Mouse (Mus musculus): Measurements from ENCODE around the gene Ccdc158. TPM values are rescaled to one million over a fixed set of nuclear protein-coding genes. Genes with fewer than 3 reads are reported as not detected.

Ccdc158 gene
- polyA plus RNA-seq (2014; fragmentation: Nextera tagmentation; extraction: Ambion mirVana), result 0.64 and 1.1 TPM in 2 replicates

DNA sequence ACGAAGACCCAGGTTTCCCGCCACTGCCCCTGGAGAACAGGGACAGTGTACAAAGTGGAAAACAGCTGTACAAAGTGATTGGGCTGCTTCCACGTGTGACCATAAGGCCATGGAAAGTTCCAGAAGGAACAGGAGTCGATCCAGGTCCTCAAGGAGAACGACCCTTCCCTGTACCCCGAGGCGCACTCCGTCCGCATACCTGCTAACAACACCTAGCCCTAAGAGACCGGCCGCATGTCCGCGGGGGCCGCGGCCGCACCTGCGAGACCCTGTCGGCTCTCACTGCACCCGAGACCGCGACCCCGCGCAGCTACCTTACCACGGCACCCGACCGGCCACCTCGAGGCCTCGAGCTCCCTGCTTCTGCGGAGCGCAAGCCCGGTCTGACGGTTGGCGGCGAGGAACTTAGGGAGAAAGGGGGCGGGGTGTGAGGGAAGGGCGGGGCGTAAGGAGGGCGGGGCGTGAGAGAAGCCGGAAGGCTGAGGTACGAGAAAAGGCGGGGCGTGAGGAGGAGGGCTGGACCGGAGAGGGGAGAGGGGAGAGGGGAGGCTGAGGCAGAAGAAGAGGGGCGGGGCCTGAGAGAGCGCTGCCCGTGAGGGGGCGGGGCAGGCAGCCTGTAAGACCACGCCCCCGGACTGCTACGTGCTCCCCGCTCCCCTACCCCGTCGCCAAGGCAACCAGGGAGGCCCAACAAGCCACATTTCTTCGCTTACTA lies at the start of gene Ccdc158:
Gene Ccdc158, minus strand, starts transcription at position 413 of the 715 bp plus-strand sequence.
- no peaks in the 10 kb centered on the region for H3K9me3 ChIP-seq (ENCODE audit: control insufficient read depth, low read length)
- H3K9ac ChIP-seq (ENCODE audit: low read depth, low read length), result peak within 1 kb of the TSS; percentile 32; the same call in 1 of the 2 replicates
- H3K27ac ChIP-seq (ENCODE audit: low read depth, low read length), result no peak within 1 kb of the TSS
- 11% methylated on average over 55 of the region's 55 CpGs for WGBS
- 0 out of 2 replicates have a peak, but pooled peaks cover 12% of the 10 kb centered on the region for H3K4me1 ChIP-seq (ENCODE audit: control insufficient read depth, insufficient read depth, low read length)
- H3K36me3 ChIP-seq (ENCODE audit: control insufficient read depth, insufficient read depth, low read length), result no peaks in the 10 kb centered on the region
- ATAC-seq (ENCODE audit: low FRiP score, low TSS enrichment), result peak; percentile 95
- H3K27me3 ChIP-seq (ENCODE audit: control insufficient read depth, insufficient read depth, low read length), result no peaks in the 10 kb centered on the region
- H3K4me2 ChIP-seq (replicated peaks; ENCODE audit: low read depth, low read length), result peak within 1 kb of the TSS; percentile 79
- H3K4me3 ChIP-seq (ENCODE audit: low read length), result peak within 1 kb of the TSS; percentile 44

DNA sequence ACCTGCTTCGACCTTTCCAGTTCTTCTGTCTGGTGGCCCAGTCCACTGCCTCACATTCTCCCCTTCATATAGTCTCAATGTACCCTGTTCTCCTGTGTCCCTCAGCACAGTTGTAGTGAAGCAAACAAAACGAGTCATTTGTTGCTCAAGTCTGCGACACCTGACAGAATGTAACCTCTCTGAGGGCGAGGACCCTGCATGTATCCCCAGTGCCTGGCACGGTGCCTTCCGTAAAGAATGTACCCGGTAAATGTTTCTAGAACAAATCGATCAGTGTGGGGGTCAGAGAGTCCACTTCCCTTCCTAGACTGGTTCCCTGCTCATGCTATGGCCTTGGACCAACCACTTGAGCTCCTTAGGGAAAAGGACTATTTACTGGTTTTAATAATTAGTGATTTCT lies 46.5 kb upstream of the Ccdc158 start:
- Histone ChIP-seq H3K27ac (ENCODE audit: low read depth, low read length) (no peak overlapping the region), H3K9me3 (ENCODE audit: control insufficient read depth, low read length) (no peaks in the 10 kb centered on the region), H3K4me3 (ENCODE audit: low read length) (no peak overlapping the region), H3K4me2 (replicated peaks; ENCODE audit: low read depth, low read length) (no peak overlapping the region), H3K36me3 (ENCODE audit: control insufficient read depth, insufficient read depth, low read length) (no peaks in the 10 kb centered on the region), H3K9ac (ENCODE audit: low read depth, low read length) (no peak overlapping the region), H3K27me3 (ENCODE audit: control insufficient read depth, insufficient read depth, low read length) (no peaks in the 10 kb centered on the region), H3K4me1 (ENCODE audit: control insufficient read depth, insufficient read depth, low read length) (no peaks in the 10 kb centered on the region)
- 91% methylated on average over 8 of the region's 8 CpGs for WGBS
- no peak for ATAC-seq (ENCODE audit: low FRiP score, low TSS enrichment)

DNA sequence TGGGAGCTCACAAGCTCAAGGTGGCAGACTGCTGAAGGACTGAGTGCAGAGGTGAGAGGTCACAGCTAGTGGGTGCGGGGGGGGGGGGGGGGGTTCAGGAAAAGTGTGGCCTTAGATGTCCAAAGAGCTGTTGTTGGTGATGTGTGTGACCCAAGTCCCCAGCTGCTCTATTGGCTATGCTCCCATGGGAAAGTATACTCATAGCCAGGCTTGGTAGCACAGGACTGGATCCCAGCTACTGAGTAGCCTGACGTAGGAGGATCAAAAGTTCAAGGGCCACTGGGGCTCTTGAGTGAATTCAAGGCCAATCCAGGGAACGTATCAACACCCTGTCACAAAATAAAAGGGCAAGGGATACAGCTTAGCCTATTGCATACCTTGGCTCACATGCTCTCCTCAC lies 43.8 kb upstream of the Ccdc158 start:
- no peaks in the 10 kb centered on the region for H3K36me3 ChIP-seq (ENCODE audit: control insufficient read depth, insufficient read depth, low read length)
- no peak overlapping the region for H3K27ac ChIP-seq (ENCODE audit: low read depth, low read length)
- H3K4me3 ChIP-seq (ENCODE audit: low read length), result no peak overlapping the region
- H3K27me3 ChIP-seq (ENCODE audit: control insufficient read depth, insufficient read depth, low read length), result no peaks in the 10 kb centered on the region
- no peak overlapping the region for H3K9ac ChIP-seq (ENCODE audit: low read depth, low read length)
- H3K9me3 ChIP-seq (ENCODE audit: control insufficient read depth, low read length), result no peaks in the 10 kb centered on the region
- H3K4me2 ChIP-seq (replicated peaks; ENCODE audit: low read depth, low read length), result no peak overlapping the region
- H3K4me1 ChIP-seq (ENCODE audit: control insufficient read depth, insufficient read depth, low read length), result no peaks in the 10 kb centered on the region
- 84% methylated on average over 3 of the region's 3 CpGs for WGBS
- no peak for ATAC-seq (ENCODE audit: low FRiP score, low TSS enrichment)

DNA sequence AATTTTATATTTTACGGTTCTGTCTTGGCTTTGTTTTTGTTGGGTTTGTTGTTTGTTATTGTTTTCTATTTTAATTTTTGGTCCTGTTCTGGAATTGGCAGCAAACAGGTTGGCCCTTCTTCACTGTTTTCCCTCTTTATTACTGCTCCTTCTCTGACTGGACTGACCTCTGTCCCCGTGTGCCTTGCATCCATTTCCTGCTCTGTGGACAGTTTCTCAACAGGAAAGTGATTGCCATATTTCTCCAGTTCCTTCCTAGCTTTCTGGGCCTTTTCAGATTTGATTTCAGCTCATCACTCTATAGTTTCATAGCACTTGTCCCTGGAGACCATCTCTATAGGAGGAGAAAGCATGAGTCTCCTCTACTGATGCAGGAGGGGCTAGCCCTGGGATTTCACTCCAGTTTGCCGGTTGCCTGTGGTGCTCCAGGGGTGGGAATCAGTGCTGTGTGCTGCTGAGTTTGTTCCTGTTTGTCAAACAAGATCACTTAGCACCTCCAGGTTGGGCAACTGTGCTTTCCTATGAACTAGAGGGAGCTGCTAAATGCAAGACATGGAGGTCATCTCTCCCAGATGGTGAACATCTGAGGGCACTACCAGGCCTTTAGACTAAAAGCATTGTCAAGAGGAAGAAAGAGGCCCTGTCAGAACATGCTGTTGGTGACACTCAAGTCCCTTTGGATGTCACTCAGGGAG lies 42.7 kb upstream of the Ccdc158 start:
- no peak for ATAC-seq (ENCODE audit: low FRiP score, low TSS enrichment)
- no peak overlapping the region for H3K9ac ChIP-seq (ENCODE audit: low read depth, low read length)
- WGBS, result 60% methylated on average over 3 of the region's 3 CpGs
- no peaks in the 10 kb centered on the region for H3K4me1 ChIP-seq (ENCODE audit: control insufficient read depth, insufficient read depth, low read length)
- no peak overlapping the region for H3K4me2 ChIP-seq (replicated peaks; ENCODE audit: low read depth, low read length)
- no peaks in the 10 kb centered on the region for H3K27me3 ChIP-seq (ENCODE audit: control insufficient read depth, insufficient read depth, low read length)
- no peak overlapping the region for H3K27ac ChIP-seq (ENCODE audit: low read depth, low read length)
- no peak overlapping the region for H3K4me3 ChIP-seq (ENCODE audit: low read length)
- no peaks in the 10 kb centered on the region for H3K9me3 ChIP-seq (ENCODE audit: control insufficient read depth, low read length)
- H3K36me3 ChIP-seq (ENCODE audit: control insufficient read depth, insufficient read depth, low read length), result no peaks in the 10 kb centered on the region

DNA sequence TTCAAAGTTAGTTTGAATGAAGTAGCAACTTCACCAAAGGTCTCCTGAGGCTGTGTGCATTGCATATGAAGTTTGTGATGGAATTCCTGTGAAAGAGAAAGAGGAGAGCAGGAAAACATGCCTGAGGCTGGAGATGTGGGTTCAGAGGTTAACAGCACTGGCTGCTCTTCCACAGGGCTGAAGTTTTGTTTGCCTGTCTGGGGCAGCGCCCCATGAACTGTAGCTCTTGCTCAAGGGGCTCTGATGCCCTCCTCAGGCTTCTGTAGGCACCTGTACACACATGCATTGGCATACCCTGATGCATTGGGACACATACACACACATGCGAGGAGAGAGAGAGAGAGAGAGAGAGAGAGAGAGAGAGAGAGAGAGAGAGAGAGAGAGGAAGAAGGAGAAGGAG lies 40.8 kb upstream of the Ccdc158 start:
- 67% methylated on average over 2 of the region's 2 CpGs for WGBS
- H3K4me3 ChIP-seq (ENCODE audit: low read length), result no peak overlapping the region
- H3K9me3 ChIP-seq (ENCODE audit: control insufficient read depth, low read length), result no peaks in the 10 kb centered on the region
- H3K27me3 ChIP-seq (ENCODE audit: control insufficient read depth, insufficient read depth, low read length), result no peaks in the 10 kb centered on the region
- H3K4me1 ChIP-seq (ENCODE audit: control insufficient read depth, insufficient read depth, low read length), result no peaks in the 10 kb centered on the region
- no peak overlapping the region for H3K4me2 ChIP-seq (replicated peaks; ENCODE audit: low read depth, low read length)
- ATAC-seq (ENCODE audit: low FRiP score, low TSS enrichment), result no peak
- H3K27ac ChIP-seq (ENCODE audit: low read depth, low read length), result no peak overlapping the region
- H3K9ac ChIP-seq (ENCODE audit: low read depth, low read length), result no peak overlapping the region
- H3K36me3 ChIP-seq (ENCODE audit: control insufficient read depth, insufficient read depth, low read length), result no peaks in the 10 kb centered on the region

GRCm38 (mm10) chr5:92715319-92715718 lies 40.2 kb upstream of the Ccdc158 start:
- Histone ChIP-seq H3K4me3 (ENCODE audit: low read length) (no peak overlapping the region), H3K36me3 (ENCODE audit: control insufficient read depth, insufficient read depth, low read length) (no peaks in the 10 kb centered on the region), H3K9ac (ENCODE audit: low read depth, low read length) (no peak overlapping the region), H3K27me3 (ENCODE audit: control insufficient read depth, insufficient read depth, low read length) (no peaks in the 10 kb centered on the region), H3K4me2 (replicated peaks; ENCODE audit: low read depth, low read length) (no peak overlapping the region), H3K9me3 (ENCODE audit: control insufficient read depth, low read length) (no peaks in the 10 kb centered on the region), H3K4me1 (ENCODE audit: control insufficient read depth, insufficient read depth, low read length) (no peaks in the 10 kb centered on the region), H3K27ac (ENCODE audit: low read depth, low read length) (no peak overlapping the region)
- no peak for ATAC-seq (ENCODE audit: low FRiP score, low TSS enrichment)
- WGBS, result 64% methylated on average over 11 of the region's 11 CpGs

DNA sequence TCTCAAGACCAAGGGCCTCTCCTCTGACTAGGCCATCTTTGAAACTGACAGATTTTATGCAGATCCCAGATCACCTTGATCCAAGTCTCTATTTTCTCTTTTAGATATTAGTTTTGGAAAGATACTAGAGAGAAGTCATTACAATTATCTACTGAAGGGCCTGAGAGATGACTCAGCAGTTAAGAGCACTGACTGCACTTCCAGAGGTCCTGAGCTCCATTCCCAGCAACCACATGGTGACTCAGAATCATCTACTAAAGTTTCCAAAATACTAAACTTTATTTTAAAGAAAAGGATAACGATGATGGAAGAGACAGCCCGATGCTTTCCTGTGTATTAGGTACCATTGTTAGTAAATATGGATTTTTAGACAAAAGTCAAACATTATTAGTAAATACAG lies 39.8 kb upstream of the Ccdc158 start:
- 98% methylated on average over 2 of the region's 2 CpGs for WGBS

GRCm38 (mm10) chr5:92712621-92713395 lies 37.7 kb upstream of the Ccdc158 start:
- Histone ChIP-seq H3K9ac (ENCODE audit: low read depth, low read length) (no peak overlapping the region), H3K27me3 (ENCODE audit: control insufficient read depth, insufficient read depth, low read length) (no peaks in the 10 kb centered on the region), H3K4me2 (replicated peaks; ENCODE audit: low read depth, low read length) (no peak overlapping the region), H3K4me1 (ENCODE audit: control insufficient read depth, insufficient read depth, low read length) (0 out of 2 replicates have a peak, but pooled peaks cover 4% of the 10 kb centered on the region), H3K36me3 (ENCODE audit: control insufficient read depth, insufficient read depth, low read length) (no peaks in the 10 kb centered on the region), H3K4me3 (ENCODE audit: low read length) (no peak overlapping the region), H3K27ac (ENCODE audit: low read depth, low read length) (no peak overlapping the region), H3K9me3 (ENCODE audit: control insufficient read depth, low read length) (no peaks in the 10 kb centered on the region)
- no peak for ATAC-seq (ENCODE audit: low FRiP score, low TSS enrichment)
- 78% methylated on average over 5 of the region's 5 CpGs for WGBS

More for the DNA sequence above, 39.8 kb upstream of the Ccdc158 start:
- no peaks in the 10 kb centered on the region for H3K36me3 ChIP-seq (ENCODE audit: control insufficient read depth, insufficient read depth, low read length)
- no peak for ATAC-seq (ENCODE audit: low FRiP score, low TSS enrichment)
- H3K9me3 ChIP-seq (ENCODE audit: control insufficient read depth, low read length), result no peaks in the 10 kb centered on the region
- no peak overlapping the region for H3K9ac ChIP-seq (ENCODE audit: low read depth, low read length)
- H3K27ac ChIP-seq (ENCODE audit: low read depth, low read length), result no peak overlapping the region
- H3K4me2 ChIP-seq (replicated peaks; ENCODE audit: low read depth, low read length), result no peak overlapping the region
- no peaks in the 10 kb centered on the region for H3K4me1 ChIP-seq (ENCODE audit: control insufficient read depth, insufficient read depth, low read length)
- no peak overlapping the region for H3K4me3 ChIP-seq (ENCODE audit: low read length)
- no peaks in the 10 kb centered on the region for H3K27me3 ChIP-seq (ENCODE audit: control insufficient read depth, insufficient read depth, low read length)

Data from kidney, embryonic 14.5 days (tissue).